In the genomic region with DNA sequence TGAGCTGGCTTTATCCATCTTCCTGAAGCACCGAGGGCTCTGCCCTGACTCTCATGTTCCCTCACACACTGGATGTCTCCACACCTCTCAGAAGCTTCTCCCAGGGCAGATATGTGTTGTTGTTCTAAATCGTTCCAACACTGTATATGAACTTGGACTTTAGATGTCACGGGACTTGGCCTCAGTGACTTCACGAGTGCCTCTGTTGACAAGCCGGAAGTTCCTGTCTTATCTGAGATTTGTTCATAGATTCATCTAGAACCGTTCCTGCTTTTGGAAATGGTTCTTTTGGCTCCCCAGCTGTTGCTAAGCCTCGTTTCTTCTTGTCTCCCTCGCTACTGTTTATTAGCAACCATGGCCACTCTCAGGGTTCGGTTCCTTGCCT, we compare ENCODE assay signal across 30 mouse cellular contexts. TPM values are rescaled to one million over a fixed set of nuclear protein-coding genes. Genes with fewer than 3 reads are reported as not detected.
A peak's percentile ranks its signal among the peaks of the same experiment; 100 is the strongest.
DNase-seq lines count a peak whose midpoint lies in the region; ATAC-seq and TF ChIP-seq lines count a peak whose summit lies in the region.
"Had no signal": no experiment of that assay in that cellular context is flagged by ENCODE, and none has a peak within 500 bp of the region (broad histone marks: within the 10 kb centered on the region; RNA-seq: fewer than 3 reads in every experiment).

No protein-coding gene starts in this region.

- 91% methylated on average over 9 of the region's 9 CpGs for WGBS in forebrain, embryonic 11.5 days
- WGBS in forebrain, postnatal 0 days, result 93% methylated on average over 9 of the region's 9 CpGs
- WGBS in heart, postnatal 0 days, result 60% methylated on average over 9 of the region's 9 CpGs
- 63% methylated on average over 9 of the region's 9 CpGs for WGBS in liver, postnatal 0 days (ENCODE audit: insufficient replicate concordance)
- 92% methylated on average over 9 of the region's 9 CpGs for WGBS in hindbrain, embryonic 16.5 days

- H3K4me3 ChIP-seq in forebrain, embryonic 11.5 days (ENCODE audit: low read depth, low read length), result no peak overlapping the region
- H3K4me3 ChIP-seq in forebrain, postnatal 0 days (ENCODE audit: low read depth, low read length), result no peak overlapping the region
- no peak overlapping the region for H3K4me3 ChIP-seq in heart, postnatal 0 days (ENCODE audit: low read depth, low read length)
- H3K4me3 ChIP-seq in MEL (ENCODE audit: control insufficient read depth in 1 of 2, insufficient read depth in 1 of 2, low read depth in 2 of 2, low read length in 2 of 2), result no peak overlapping the region
- no peak overlapping the region for H3K4me3 ChIP-seq in liver, postnatal 0 days (ENCODE audit: low read depth, low read length)
- no peak overlapping the region for H3K4me3 ChIP-seq in hindbrain, embryonic 16.5 days (ENCODE audit: low read length)
- H3K4me3 ChIP-seq: embryonic facial prominence, embryonic 13.5 days; forebrain, embryonic 15.5 days; heart, embryonic 10.5 days; hindbrain, embryonic 10.5 days; left cerebral cortex, adult 2 months; neural tube, embryonic 15.5 days; stomach, embryonic 15.5 days had no signal

- no peaks in the 10 kb centered on the region for H3K27me3 ChIP-seq in forebrain, embryonic 11.5 days (ENCODE audit: control insufficient read depth, insufficient read depth, low read length)
- no peaks in the 10 kb centered on the region for H3K27me3 ChIP-seq in forebrain, postnatal 0 days (ENCODE audit: insufficient read depth, low read length)
- H3K27me3 ChIP-seq in heart, postnatal 0 days (ENCODE audit: control insufficient read depth, insufficient read depth, low read length), result no peaks in the 10 kb centered on the region
- no peaks in the 10 kb centered on the region for H3K27me3 ChIP-seq in MEL (ENCODE audit: control insufficient read depth in 1 of 2, insufficient read depth in 2 of 2, low read length in 2 of 2)
- H3K27me3 ChIP-seq in liver, postnatal 0 days (ENCODE audit: insufficient read depth, low read length), result no peaks in the 10 kb centered on the region
- H3K27me3 ChIP-seq in hindbrain, embryonic 16.5 days (replicated peaks; ENCODE audit: control insufficient read depth, insufficient read depth, low read length), result no peaks in the 10 kb centered on the region
- H3K27me3 ChIP-seq: embryonic facial prominence, embryonic 13.5 days; forebrain, embryonic 15.5 days; neural tube, embryonic 15.5 days; stomach, embryonic 15.5 days had no signal

- H3K4me1 ChIP-seq in forebrain, embryonic 11.5 days (replicated peaks; ENCODE audit: control insufficient read depth, insufficient read depth, low read length), result no peaks in the 10 kb centered on the region
- no peaks in the 10 kb centered on the region for H3K4me1 ChIP-seq in forebrain, postnatal 0 days (ENCODE audit: insufficient read depth)
- peaks cover 26% of the 10 kb centered on the region for H3K4me1 ChIP-seq in heart, postnatal 0 days (ENCODE audit: control insufficient read depth, insufficient read depth)
- H3K4me1 ChIP-seq in MEL (ENCODE audit: control insufficient read depth in 1 of 2, insufficient read depth in 2 of 2, low read length in 2 of 2), result peaks cover 34 to 37% of the 10 kb centered on the region in 2 experiments
- H3K4me1 ChIP-seq in liver, postnatal 0 days (ENCODE audit: insufficient read depth), result peaks cover 6% of the 10 kb centered on the region; the same call in 1 of the 2 replicates
- H3K4me1 ChIP-seq in hindbrain, embryonic 16.5 days (ENCODE audit: control insufficient read depth, insufficient read depth, low read depth, low read length), result no peaks in the 10 kb centered on the region
- H3K4me1 ChIP-seq: embryonic facial prominence, embryonic 13.5 days; hindbrain, embryonic 10.5 days; neural tube, embryonic 15.5 days; stomach, embryonic 15.5 days had no signal

- no peak overlapping the region for H3K9ac ChIP-seq in forebrain, embryonic 11.5 days (ENCODE audit: low read length)
- no peak overlapping the region for H3K9ac ChIP-seq in forebrain, postnatal 0 days
- H3K9ac ChIP-seq in heart, postnatal 0 days (replicated peaks; ENCODE audit: low read depth, low read length), result no peak overlapping the region
- 0 out of 2 replicates have a peak overlapping the region, but pooled peaks have one; percentile 1 for H3K9ac ChIP-seq in MEL (ENCODE audit: control insufficient read depth, low read depth, low read length, poor library complexity, severe bottlenecking)
- no peak overlapping the region for H3K9ac ChIP-seq in liver, postnatal 0 days (replicated peaks)
- no peak overlapping the region for H3K9ac ChIP-seq in hindbrain, embryonic 16.5 days (ENCODE audit: low read depth, low read length)
- H3K9ac ChIP-seq: embryonic facial prominence, embryonic 13.5 days; forebrain, embryonic 15.5 days; neural tube, embryonic 15.5 days; stomach, embryonic 15.5 days had no signal

- H3K9me3 ChIP-seq in forebrain, embryonic 11.5 days (ENCODE audit: control insufficient read depth, low read length), result no peaks in the 10 kb centered on the region
- no peaks in the 10 kb centered on the region for H3K9me3 ChIP-seq in forebrain, postnatal 0 days (ENCODE audit: low read length)
- H3K9me3 ChIP-seq in heart, postnatal 0 days (replicated peaks; ENCODE audit: control insufficient read depth, low read length), result no peaks in the 10 kb centered on the region
- no peaks in the 10 kb centered on the region for H3K9me3 ChIP-seq in MEL (replicated peaks; ENCODE audit: insufficient read depth, low read length)
- no peaks in the 10 kb centered on the region for H3K9me3 ChIP-seq in liver, postnatal 0 days (ENCODE audit: low read length)
- no peaks in the 10 kb centered on the region for H3K9me3 ChIP-seq in hindbrain, embryonic 16.5 days (ENCODE audit: control insufficient read depth, low read length)
- H3K9me3 ChIP-seq: embryonic facial prominence, embryonic 13.5 days; forebrain, embryonic 15.5 days; heart, embryonic 10.5 days; hindbrain, embryonic 10.5 days; neural tube, embryonic 15.5 days; stomach, embryonic 15.5 days had no signal

- no peak for TF ChIP-seq EP300 in heart, postnatal 0 days (IDR thresholded peaks at IDR 0.05; ENCODE audit: low read depth)
- TF ChIP-seq EP300 in MEL (IDR thresholded peaks at IDR 0.05; ENCODE audit: low read depth in 1 of 2, low read length in 2 of 2), result peak in 1 of 2 experiments; percentile 24; a peak in 1 of 4 replicates
- TF ChIP-seq EP300 in liver, postnatal 0 days (IDR thresholded peaks at IDR 0.05; ENCODE audit: low read depth), result no peak

- no peak for DNase-seq in forebrain, embryonic 11.5 days (ENCODE audit: low spot score)
- no peak for DNase-seq in forebrain, postnatal 0 days
- no peak for DNase-seq in heart, postnatal 0 days (ENCODE audit: low spot score)
- DNase-seq in heart, adult 9 months (ENCODE audit: low spot score in 2 of 2), result no peak
- peak; percentile 57 for DNase-seq in MEL (ENCODE audit: low read depth, low spot score)
- DNase-seq in liver, postnatal 0 days, result no peak
- no peak for DNase-seq in frontal cortex, postnatal 14 days (ENCODE audit: low spot score in 2 of 2)
- DNase-seq: adrenal gland, adult 2 months; cerebellum, adult 11 months; cerebellum, postnatal 25 days; kidney, adult 11 months; kidney, postnatal 4 days; layer of hippocampus, adult 9-11 months; left cerebral cortex, postnatal 4 days; lung, adult 18-20 months; lung, postnatal 10 days; right cerebral cortex, adult 18-20 months; thymus, postnatal 25 days had no signal

- no peak for ATAC-seq in forebrain, embryonic 11.5 days (replicated peaks; ENCODE audit: low FRiP score)
- no peak for ATAC-seq in forebrain, postnatal 0 days
- no peak for ATAC-seq in heart, postnatal 0 days (ENCODE audit: insufficient read depth, low read depth)
- peak; percentile 16; the same call in 1 of the 2 replicates for ATAC-seq in liver, postnatal 0 days
- no peak for ATAC-seq in hindbrain, embryonic 16.5 days
- ATAC-seq: CD4-positive, CD25-positive, alpha-beta regulatory T cell, adult 4 months; forebrain, embryonic 15.5 days; hindbrain, postnatal 0 days had no signal

- no peaks in the 10 kb centered on the region for H3K36me3 ChIP-seq in forebrain, embryonic 11.5 days (ENCODE audit: control insufficient read depth, insufficient read depth, low read length)
- peaks cover 58% of the 10 kb centered on the region for H3K36me3 ChIP-seq in forebrain, postnatal 0 days (ENCODE audit: insufficient read depth)
- H3K36me3 ChIP-seq in heart, postnatal 0 days (replicated peaks; ENCODE audit: control insufficient read depth, insufficient read depth, low read length), result peaks cover 49% of the 10 kb centered on the region
- H3K36me3 ChIP-seq in MEL (ENCODE audit: control insufficient read depth in 1 of 2, insufficient read depth in 2 of 2, low read length in 2 of 2), result peaks cover 32 to 33% of the 10 kb centered on the region in 2 experiments
- H3K36me3 ChIP-seq in liver, postnatal 0 days (replicated peaks; ENCODE audit: insufficient read depth, low read length), result peaks cover 11% of the 10 kb centered on the region
- H3K36me3 ChIP-seq in hindbrain, embryonic 16.5 days (ENCODE audit: control insufficient read depth, insufficient read depth, low read length), result peaks cover 12% of the 10 kb centered on the region

- TF ChIP-seq RAD21 in MEL (IDR thresholded peaks at IDR 0.05; ENCODE audit: low read depth, low read length), result no peak

- no peak overlapping the region for H3K4me2 ChIP-seq in forebrain, embryonic 11.5 days (ENCODE audit: low read depth, low read length, severe bottlenecking)
- H3K4me2 ChIP-seq in forebrain, postnatal 0 days (ENCODE audit: low read depth), result no peak overlapping the region
- no peak overlapping the region for H3K4me2 ChIP-seq in heart, postnatal 0 days (ENCODE audit: low read depth, low read length)
- peak overlapping the region; percentile 35; the same call in 1 of the 2 replicates for H3K4me2 ChIP-seq in liver, postnatal 0 days (ENCODE audit: low read depth, low read length)
- H3K4me2 ChIP-seq in hindbrain, embryonic 16.5 days (ENCODE audit: low read length), result no peak overlapping the region
- H3K4me2 ChIP-seq: embryonic facial prominence, embryonic 13.5 days; forebrain, embryonic 15.5 days; midbrain, embryonic 11.5 days; neural tube, embryonic 15.5 days; stomach, embryonic 15.5 days had no signal

- no peak for TF ChIP-seq POLR2A in MEL (IDR thresholded peaks at IDR 0.05; ENCODE audit: control insufficient read depth in 1 of 2, insufficient read depth in 1 of 2, low read depth in 1 of 2, low read length in 2 of 2, poor library complexity in 1 of 2)

- peaks cover 2% of the 10 kb centered on the region; the same call in 1 of the 2 replicates for H3K79me2 ChIP-seq in MEL (ENCODE audit: control insufficient read depth, insufficient read depth, low read length, poor library complexity)

- 0 out of 2 replicates have a peak overlapping the region, but pooled peaks have one; percentile 25 for H3K27ac ChIP-seq in forebrain, embryonic 11.5 days (ENCODE audit: low read depth, low read length)
- H3K27ac ChIP-seq in forebrain, postnatal 0 days (ENCODE audit: low read depth, low read length), result no peak overlapping the region
- H3K27ac ChIP-seq in heart, postnatal 0 days (ENCODE audit: low read depth), result peak overlapping the region; percentile 82
- H3K27ac ChIP-seq in MEL (ENCODE audit: control insufficient read depth, low read depth, low read length), result peak overlapping the region; percentile 69
- no peak overlapping the region for H3K27ac ChIP-seq in liver, postnatal 0 days (ENCODE audit: low read depth)
- H3K27ac ChIP-seq in hindbrain, embryonic 16.5 days (ENCODE audit: low read depth, low read length), result no peak overlapping the region
- H3K27ac ChIP-seq: embryonic facial prominence, embryonic 13.5 days; forebrain, embryonic 15.5 days; hindbrain, postnatal 0 days; left cerebral cortex, adult 2 months; neural tube, embryonic 15.5 days; stomach, embryonic 15.5 days had no signal

- TF ChIP-seq CTCF in forebrain, postnatal 0 days (IDR thresholded peaks at IDR 0.05; ENCODE audit: low read depth), result no peak
- TF ChIP-seq CTCF in heart, postnatal 0 days (IDR thresholded peaks at IDR 0.05; ENCODE audit: low read depth), result no peak
- TF ChIP-seq CTCF in MEL (IDR thresholded peaks at IDR 0.05 in 2 of 3, conservative IDR thresholded peaks at IDR 0.05 in 1 of 3; ENCODE audit: control insufficient read depth in 1 of 3, insufficient read depth in 1 of 3, low read depth in 2 of 3, low read length in 3 of 3, poor library complexity in 1 of 3, severe bottlenecking in 1 of 3), result no peak
- TF ChIP-seq CTCF in liver, postnatal 0 days (IDR thresholded peaks at IDR 0.05; ENCODE audit: low read depth), result no peak

RNA-seq across cellular contexts. Expression of a gene that starts 22.2 kb away (rescaled TPM):
- polyA plus RNA-seq in forebrain, embryonic 11.5 days (2014; fragmentation: Nextera tagmentation; extraction: Ambion mirVana), result 47.7 and 49.0 TPM in 2 replicates
- total RNA-seq in forebrain, postnatal 0 days (2014; rRNA removed), result 13.6 and 19.8 TPM in 2 replicates
- 8.5 and 12.2 TPM in 2 replicates for polyA plus RNA-seq in forebrain, postnatal 0 days (2015; fragmentation: Nextera tagmentation; extraction: Ambion mirVana)
- total RNA-seq in heart, postnatal 0 days (2014; rRNA removed; ENCODE audit: low replicate concordance), result 13.3 and 16.7 TPM in 2 replicates
- 8.0 and 10.1 TPM in 2 replicates for polyA plus RNA-seq in heart, postnatal 0 days (2015; fragmentation: Nextera tagmentation; extraction: Ambion mirVana)
- total RNA-seq in MEL (2012; rRNA removed), result 34.1 and 41.4 TPM in 2 replicates
- polyA plus RNA-seq in MEL (2012; ENCODE audit: insufficient read depth in 1 of 2, insufficient read length in 2 of 2, low read depth in 1 of 2, low replicate concordance in 2 of 2, missing spikeins in 1 of 2), result 10 to 100 TPM in 1 of 2 experiments, not detected in 1; 96.5 TPM
- polyA plus RNA-seq in liver, postnatal 0 days (2015; fragmentation: Nextera tagmentation; extraction: Ambion mirVana), result 4.7 and 6.7 TPM in 2 replicates
- polyA plus RNA-seq in hindbrain, embryonic 16.5 days (2015; fragmentation: Nextera tagmentation; extraction: Ambion mirVana), result 17.3 and 18.9 TPM in 2 replicates

RNA-seq across cellular contexts. Expression of a gene that starts 23.4 kb away (rescaled TPM):
- 42.8 and 46.3 TPM in 2 replicates for polyA plus RNA-seq in forebrain, embryonic 11.5 days (2014; fragmentation: Nextera tagmentation; extraction: Ambion mirVana)
- total RNA-seq in forebrain, postnatal 0 days (2014; rRNA removed), result 90.1 and 91.9 TPM in 2 replicates
- 76.4 and 86.3 TPM in 2 replicates for polyA plus RNA-seq in forebrain, postnatal 0 days (2015; fragmentation: Nextera tagmentation; extraction: Ambion mirVana)
- 216 and 219 TPM in 2 replicates for total RNA-seq in heart, postnatal 0 days (2014; rRNA removed; ENCODE audit: low replicate concordance)
- polyA plus RNA-seq in heart, postnatal 0 days (2015; fragmentation: Nextera tagmentation; extraction: Ambion mirVana), result 205 and 213 TPM in 2 replicates
- total RNA-seq in MEL (2012; rRNA removed), result 96.0 and 150 TPM in 2 replicates
- polyA plus RNA-seq in MEL (2012; ENCODE audit: insufficient read depth in 1 of 2, insufficient read length in 2 of 2, low read depth in 1 of 2, low replicate concordance in 2 of 2, missing spikeins in 1 of 2), result 100 to 1,000 TPM in 1 of 2 experiments, not detected in 1; 125 TPM
- polyA plus RNA-seq in liver, postnatal 0 days (2015; fragmentation: Nextera tagmentation; extraction: Ambion mirVana), result 9.1 and 9.2 TPM in 2 replicates
- 99.4 and 106 TPM in 2 replicates for polyA plus RNA-seq in hindbrain, embryonic 16.5 days (2015; fragmentation: Nextera tagmentation; extraction: Ambion mirVana)

RNA-seq across cellular contexts. Expression of a gene that starts 49.7 kb away (rescaled TPM):
- 47.4 and 49.4 TPM in 2 replicates for polyA plus RNA-seq in forebrain, embryonic 11.5 days (2014; fragmentation: Nextera tagmentation; extraction: Ambion mirVana)
- total RNA-seq in forebrain, postnatal 0 days (2014; rRNA removed), result 46.3 and 56.9 TPM in 2 replicates
- 36.5 and 46.8 TPM in 2 replicates for polyA plus RNA-seq in forebrain, postnatal 0 days (2015; fragmentation: Nextera tagmentation; extraction: Ambion mirVana)
- 99.6 and 158 TPM in 2 replicates for total RNA-seq in heart, postnatal 0 days (2014; rRNA removed; ENCODE audit: low replicate concordance)
- polyA plus RNA-seq in heart, postnatal 0 days (2015; fragmentation: Nextera tagmentation; extraction: Ambion mirVana), result 95.6 and 111 TPM in 2 replicates
- total RNA-seq in MEL (2012; rRNA removed), result 28.7 and 33.1 TPM in 2 replicates
- polyA plus RNA-seq in MEL (2012; ENCODE audit: insufficient read depth in 1 of 2, insufficient read length in 2 of 2, low read depth in 1 of 2, low replicate concordance in 2 of 2, missing spikeins in 1 of 2), result 10 to 100 TPM in 1 of 2 experiments, not detected in 1; 38.2 TPM
- 23.6 and 24.1 TPM in 2 replicates for polyA plus RNA-seq in liver, postnatal 0 days (2015; fragmentation: Nextera tagmentation; extraction: Ambion mirVana)
- polyA plus RNA-seq in hindbrain, embryonic 16.5 days (2015; fragmentation: Nextera tagmentation; extraction: Ambion mirVana), result 61.0 and 64.4 TPM in 2 replicates

RNA-seq across cellular contexts. Expression of a gene that starts 51.2 kb away (rescaled TPM):
- 8.7 and 10.1 TPM in 2 replicates for polyA plus RNA-seq in forebrain, embryonic 11.5 days (2014; fragmentation: Nextera tagmentation; extraction: Ambion mirVana)
- 50.7 and 66.0 TPM in 2 replicates for total RNA-seq in forebrain, postnatal 0 days (2014; rRNA removed)
- polyA plus RNA-seq in forebrain, postnatal 0 days (2015; fragmentation: Nextera tagmentation; extraction: Ambion mirVana), result 56.3 and 68.9 TPM in 2 replicates
- total RNA-seq in heart, postnatal 0 days (2014; rRNA removed; ENCODE audit: low replicate concordance), result 0.92 and 1.9 TPM in 2 replicates
- 0.63 and 0.89 TPM in 2 replicates for polyA plus RNA-seq in heart, postnatal 0 days (2015; fragmentation: Nextera tagmentation; extraction: Ambion mirVana)
- not detected in 2 replicates for total RNA-seq in MEL (2012; rRNA removed)
- polyA plus RNA-seq in MEL (2012; ENCODE audit: insufficient read depth in 1 of 2, insufficient read length in 2 of 2, low read depth in 1 of 2, low replicate concordance in 2 of 2, missing spikeins in 1 of 2), result under 1 TPM in 1 of 2 experiments, not detected in 1; 0.52 TPM
- not detected in 2 replicates for polyA plus RNA-seq in liver, postnatal 0 days (2015; fragmentation: Nextera tagmentation; extraction: Ambion mirVana)
- polyA plus RNA-seq in hindbrain, embryonic 16.5 days (2015; fragmentation: Nextera tagmentation; extraction: Ambion mirVana), result 130 and 139 TPM in 2 replicates
- total RNA-seq: gastrocnemius, postnatal 4 days had no signal

Comparison
In these comparisons a context has a peak if more than half of its experiments do, and no peak if none do; other contexts are left out.
1. H3K27ac ChIP-seq: peak in forebrain, embryonic 11.5 days (single experiment), heart, postnatal 0 days (single experiment) and MEL (single experiment); none in forebrain, postnatal 0 days (single experiment), liver, postnatal 0 days (single experiment) and hindbrain, embryonic 16.5 days (single experiment).